Mouse (Mus musculus): ENCODE results near the gene Amigo1.

The Amigo1 gene

GRCm38 (mm10) chr3:108180514-108180913 is 5.6 kb upstream of the Amigo1 start:
- DNase-seq (ENCODE audit: low spot score in 2 of 2), result no peak

- no peak for DNase-seq (ENCODE audit: low spot score in 2 of 2)
Measured at GRCm38 (mm10) chr3:108184742-108185141, 1.4 kb upstream of the Amigo1 start.

- no peak for DNase-seq (ENCODE audit: low spot score in 2 of 2)
Measured at GRCm38 (mm10) chr3:108185460-108186097, 556 bp upstream of the Amigo1 start.

GRCm38 (mm10) chr3:108187111-108187795 is 1.1 kb downstream of the Amigo1 start:
- no peak for DNase-seq (ENCODE audit: low spot score in 2 of 2)

- no peak for DNase-seq (ENCODE audit: low spot score in 2 of 2)
Measured at GRCm38 (mm10) chr3:108188716-108189490, 2.8 kb downstream of the Amigo1 start.

GRCm38 (mm10) chr3:108189897-108190296 is 3.8 kb downstream of the Amigo1 start:
- no peak for DNase-seq (ENCODE audit: low spot score in 2 of 2)

GRCm38 (mm10) chr3:108193686-108194085 is 7.6 kb downstream of the Amigo1 start:
- no peak for DNase-seq (ENCODE audit: low spot score in 2 of 2)

GRCm38 (mm10) chr3:108195287-108195686 is 9.2 kb downstream of the Amigo1 start:
- DNase-seq (ENCODE audit: low spot score in 2 of 2), result no peak

GRCm38 (mm10) chr3:108195941-108196590 is 9.9 kb downstream of the Amigo1 start:
- DNase-seq (ENCODE audit: low spot score in 2 of 2), result no peak

GRCm38 (mm10) chr3:108197066-108197497 is 10.9 kb downstream of the Amigo1 start:
- DNase-seq (ENCODE audit: low spot score in 2 of 2), result no peak

- DNase-seq (ENCODE audit: low spot score in 2 of 2), result no peak
Measured at GRCm38 (mm10) chr3:108199231-108199630, 13.1 kb downstream of the Amigo1 start.

- peak; percentile 94 to 97 for DNase-seq (ENCODE audit: low spot score in 2 of 2)
Measured at GRCm38 (mm10) chr3:108200329-108201323, 14.5 kb downstream of the Amigo1 start, which contains the start of gene Cyb561d1. Cyb561d1 (minus strand) TSS chr3:108201212.

- no peak for DNase-seq (ENCODE audit: low spot score in 2 of 2)
Measured at GRCm38 (mm10) chr3:108202506-108202905, 16.4 kb downstream of the Amigo1 start.

GRCm38 (mm10) chr3:108203212-108203611 is 17.1 kb downstream of the Amigo1 start:
- no peak for DNase-seq (ENCODE audit: low spot score in 2 of 2)

GRCm38 (mm10) chr3:108203621-108204325 is 17.6 kb downstream of the Amigo1 start:
- peak in 1 of 2 experiments; percentile 75 for DNase-seq (ENCODE audit: low spot score in 2 of 2)

GRCm38 (mm10) chr3:108204470-108204869 is 18.3 kb downstream of the Amigo1 start:
- DNase-seq (ENCODE audit: low spot score in 2 of 2), result no peak

GRCm38 (mm10) chr3:108205601-108206000 is 19.5 kb downstream of the Amigo1 start:
- DNase-seq (ENCODE audit: low spot score in 2 of 2), result no peak

- no peak for DNase-seq (ENCODE audit: low spot score in 2 of 2)
Measured at GRCm38 (mm10) chr3:108206731-108207375, 20.7 kb downstream of the Amigo1 start.

GRCm38 (mm10) chr3:108209001-108209400 is 22.9 kb downstream of the Amigo1 start:
- no peak for DNase-seq (ENCODE audit: low spot score in 2 of 2)

GRCm38 (mm10) chr3:108209536-108209935 is 23.4 kb downstream of the Amigo1 start:
- no peak for DNase-seq (ENCODE audit: low spot score in 2 of 2)
